Mouse (Mus musculus): ENCODE measurements at regions not wholly inside any gene's neighbourhood (a gene's known extent, or its start where the extent isn't known, plus 50 kb on each side); places are given as distances from the start of the nearest gene placed in this dataset.
"Not testable (repeated sequence)": the region's sequence is repeated elsewhere in the genome, so short reads cannot be mapped to it uniquely, and the experiment has no call there.

DNA sequence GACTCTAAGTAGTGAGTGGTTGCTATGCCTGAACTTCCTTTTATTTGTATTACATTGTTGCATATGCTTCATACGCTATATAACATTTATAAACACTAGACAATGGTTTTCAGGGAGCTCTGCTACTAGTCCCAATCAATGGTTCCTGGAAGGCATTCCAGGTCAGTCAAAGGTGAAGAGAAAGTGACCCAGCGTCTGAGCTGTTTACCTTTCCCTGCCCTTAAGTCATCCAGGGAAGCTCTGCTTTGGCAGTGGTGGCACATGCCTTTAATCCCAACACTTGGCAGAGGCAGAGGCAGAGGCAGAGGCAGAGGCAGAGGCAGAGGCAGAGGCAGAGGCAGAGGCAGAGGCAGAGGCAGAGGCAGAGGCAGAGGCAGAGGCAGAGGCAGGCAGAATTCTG lies 76.5 kb upstream of the Mpdz start:
- not testable (repeated sequence) for DNase-seq (ENCODE audit: low read depth, low spot score)

- no peak for DNase-seq (ENCODE audit: low read depth, low spot score)
Measured at GRCm38 (mm10) chr4:81514547-81514946, 71.9 kb upstream of the Mpdz start.

- DNase-seq (ENCODE audit: low read depth, low spot score) = no peak
Measured at GRCm38 (mm10) chr4:81512396-81512795, 69.8 kb upstream of the Mpdz start.

GRCm38 (mm10) chr4:81508776-81509175 lies 66.2 kb upstream of the Mpdz start:
- DNase-seq (ENCODE audit: low read depth, low spot score) = no peak

GRCm38 (mm10) chr4:81506841-81507240 lies 64.2 kb upstream of the Mpdz start:
- DNase-seq (ENCODE audit: low read depth, low spot score) = no peak

DNA sequence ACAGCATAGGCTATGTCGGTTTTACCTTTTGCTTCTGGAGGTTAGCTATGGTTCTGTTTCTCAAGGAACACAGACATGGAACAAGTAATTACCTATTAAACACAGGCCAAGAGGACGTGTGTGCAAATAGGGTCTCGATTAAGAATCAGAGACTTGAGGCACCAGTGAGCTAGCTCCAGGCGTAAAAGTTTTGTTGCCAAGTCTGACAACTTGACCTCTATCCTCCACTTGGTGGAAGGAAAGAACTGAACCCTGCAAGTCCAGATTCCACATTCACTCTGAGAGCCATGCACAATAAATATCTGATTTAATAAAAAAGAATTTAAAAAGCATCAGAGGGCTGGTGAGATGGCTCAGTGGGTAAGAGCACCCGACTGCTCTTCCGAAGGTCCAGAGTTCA lies 63.7 kb upstream of the Mpdz start:
- no peak for DNase-seq (ENCODE audit: low read depth, low spot score)

GRCm38 (mm10) chr4:81505096-81505495 lies 62.5 kb upstream of the Mpdz start:
- no peak for DNase-seq (ENCODE audit: low read depth, low spot score)

DNA sequence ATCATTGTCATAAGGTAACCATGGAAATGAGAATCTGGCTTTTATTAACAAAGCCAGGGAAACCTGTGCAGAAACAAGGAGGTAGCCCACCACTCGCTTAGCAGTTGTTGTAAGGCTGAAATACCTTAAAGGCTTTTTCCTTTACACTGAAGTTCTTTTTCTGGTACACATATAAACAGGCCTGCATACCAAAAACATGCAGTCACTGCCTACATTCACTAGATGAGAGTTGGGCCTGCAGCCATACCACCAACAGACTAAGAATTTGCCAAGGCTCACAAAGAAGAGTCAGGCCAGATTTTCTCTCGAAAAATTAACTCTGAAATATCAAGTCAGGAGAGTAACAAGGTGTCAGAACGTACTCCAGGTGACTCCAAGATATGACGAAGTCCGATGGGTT lies 61.3 kb upstream of the Mpdz start:
- DNase-seq (ENCODE audit: low read depth, low spot score) = no peak

- DNase-seq (ENCODE audit: low read depth, low spot score) = no peak
Measured at GRCm38 (mm10) chr4:81501802-81502201, 59.2 kb upstream of the Mpdz start.

DNA sequence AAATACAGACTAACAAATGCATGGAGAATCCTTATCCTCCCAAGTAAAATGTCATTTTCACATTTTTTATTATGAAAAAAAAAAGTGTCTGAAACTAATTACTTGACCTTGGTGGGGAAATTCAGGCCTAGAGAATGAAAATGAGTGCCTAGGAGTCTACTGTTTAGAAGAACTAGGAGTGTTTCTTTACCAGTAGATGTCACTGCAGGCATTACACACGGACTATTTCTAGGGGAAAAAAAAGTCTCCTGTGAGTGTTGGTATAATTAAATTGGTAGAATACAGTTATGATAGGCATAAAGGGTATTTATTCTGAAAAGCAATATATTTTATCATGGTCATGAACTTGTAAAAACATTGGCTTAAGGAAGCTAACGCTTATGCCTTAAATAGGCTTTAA lies 55.5 kb upstream of the Mpdz start:
- no peak for DNase-seq (ENCODE audit: low read depth, low spot score)

GRCm38 (mm10) chr4:81492811-81493210 lies 50.2 kb upstream of the Mpdz start:
- no peak for DNase-seq (ENCODE audit: low read depth, low spot score)
